Mouse (Mus musculus): ENCODE data around the gene Snapc4. TPM values are rescaled to one million over a fixed set of nuclear protein-coding genes. Genes with fewer than 3 reads are reported as not detected.
"Not testable (repeated sequence)": the region's sequence is repeated elsewhere in the genome, so short reads cannot be mapped to it uniquely, and the experiment has no call there.

Gene Snapc4
- total and polyA plus RNA-seq, 3 experiments, result 15.3 to 47.1 (median 42.7) TPM

DNA sequence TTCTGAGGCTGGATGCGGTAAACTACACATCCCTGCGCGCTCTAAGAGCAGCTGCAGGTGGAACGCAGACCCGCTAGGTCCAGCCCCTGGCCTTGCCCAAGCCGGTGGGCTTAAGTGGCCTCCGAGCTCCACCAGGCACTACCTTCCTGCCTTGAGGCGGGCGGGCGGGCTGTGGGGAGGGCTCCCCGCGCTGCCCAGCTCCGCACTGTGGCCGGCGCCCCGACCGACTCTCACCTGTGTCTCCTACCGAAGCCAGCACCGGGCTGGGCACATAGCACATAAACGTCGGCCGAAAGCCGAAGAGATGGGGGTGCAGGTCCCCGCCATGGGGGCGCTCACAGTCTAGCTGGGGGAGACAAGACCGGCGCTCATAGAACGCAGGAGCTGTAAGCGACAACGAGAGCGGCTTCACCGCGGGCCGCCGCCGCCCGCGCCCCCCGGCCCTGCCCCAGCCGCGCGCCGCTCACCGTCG is 8.3 kb upstream of the Snapc4 start:
- DNase-seq (ENCODE audit: extremely low read depth), result no peak
- dilution Hi-C loops (cut with MboI; ENCODE audit: extremely low pct_ligation_motif_present, extremely low pct_unique_long_range_greater_than_20kb, low sequenced_read_pairs), result no loop called here
- Histone ChIP-seq H3K9ac (ENCODE audit: insufficient read depth, low read depth) (peak overlapping the region; percentile 89), H3K9me3 (replicated peaks; ENCODE audit: low read length) (no peaks in the 10 kb centered on the region), H3K36me3 (replicated peaks in 1 of 2; ENCODE audit: control insufficient read depth in 1 of 2, insufficient read depth in 1 of 2, low read length in 1 of 2) (peaks cover 67 to 77% of the 10 kb centered on the region in 2 experiments), H3K79me2 (replicated peaks; ENCODE audit: control insufficient read depth, extremely low read depth, insufficient read depth, poor library complexity, severe bottlenecking) (peaks cover 26% of the 10 kb centered on the region), H3K27ac (ENCODE audit: insufficient read depth, low read depth) (peak overlapping the region; percentile 13; the same call in 1 of the 2 replicates), H3K4me2 (ENCODE audit: insufficient read depth, low read depth, poor library complexity, severe bottlenecking) (peak overlapping the region; percentile 26), H3K27me3 (replicated peaks) (no peaks in the 10 kb centered on the region), H3K4me3 (replicated peaks in 1 of 3; ENCODE audit: low read depth in 2 of 3, low read length in 2 of 3, poor library complexity in 1 of 3) (peak overlapping the region; percentile 84 to 94 (median 88)), H3K4me1 (ENCODE audit: control insufficient read depth in 1 of 2, insufficient read depth in 2 of 2) (peaks cover 4 to 26% of the 10 kb centered on the region in 2 experiments)
- TF ChIP-seq POLR2AphosphoS2 (IDR thresholded peaks at IDR 0.05; ENCODE audit: low read depth, low read length) (no peak), ETS1 (conservative IDR thresholded peaks at IDR 0.05; ENCODE audit: low read depth, low read length) (no peak), ZNF384 (IDR thresholded peaks at IDR 0.05; ENCODE audit: low read depth, low read length) (no peak), PAX5 (IDR thresholded peaks at IDR 0.05; ENCODE audit: low read length) (no peak), HCFC1 (IDR thresholded peaks at IDR 0.05; ENCODE audit: low read depth, low read length) (no peak), ELF1 (IDR thresholded peaks at IDR 0.05; ENCODE audit: low read depth, low read length) (no peak), MXI1 (IDR thresholded peaks at IDR 0.05; ENCODE audit: low read depth, low read length) (no peak), TCF12 (IDR thresholded peaks at IDR 0.05; ENCODE audit: low read depth, low read length) (no peak), GABPA (IDR thresholded peaks at IDR 0.05; ENCODE audit: insufficient replicate concordance, low read depth, low read length) (no peak), IRF4 (IDR thresholded peaks at IDR 0.05; ENCODE audit: low read depth, low read length) (no peak), RCOR1 (conservative IDR thresholded peaks at IDR 0.05; ENCODE audit: low read depth, low read length) (no peak)
- in situ Hi-C loops (cut with MboI; ENCODE audit: low pct_ligation_motif_present, low pct_unique_long_range_greater_than_20kb, low sequenced_read_pairs), result no loop called here

DNA sequence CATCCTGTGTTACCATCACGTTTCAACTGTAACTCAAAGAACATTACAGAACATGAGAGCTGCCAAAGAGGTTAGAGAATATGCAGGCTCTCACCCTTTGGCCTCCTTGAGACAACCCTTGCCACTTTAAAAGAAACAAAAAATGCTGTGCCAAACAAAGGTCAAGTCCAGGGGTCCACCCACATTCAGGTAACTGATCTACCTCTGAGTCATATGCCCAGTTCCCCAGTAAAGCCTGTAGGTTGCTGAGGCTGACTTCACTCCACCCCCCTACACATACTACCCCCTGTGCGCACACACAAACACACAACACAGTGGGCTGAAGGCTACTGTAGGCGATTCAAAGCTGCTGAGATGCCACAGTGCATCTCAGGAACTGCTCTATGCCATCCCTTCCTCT is 7.3 kb upstream of the Snapc4 start:
- Histone ChIP-seq H3K27ac (ENCODE audit: insufficient read depth, low read depth) (no peak overlapping the region), H3K4me2 (ENCODE audit: insufficient read depth, low read depth, poor library complexity, severe bottlenecking) (peak overlapping the region; percentile 26), H3K9me3 (replicated peaks; ENCODE audit: low read length) (no peaks in the 10 kb centered on the region), H3K79me2 (replicated peaks; ENCODE audit: control insufficient read depth, extremely low read depth, insufficient read depth, poor library complexity, severe bottlenecking) (peaks cover 26% of the 10 kb centered on the region), H3K4me1 (ENCODE audit: control insufficient read depth in 1 of 2, insufficient read depth in 2 of 2) (peaks cover 4 to 26% of the 10 kb centered on the region in 2 experiments), H3K27me3 (replicated peaks) (no peaks in the 10 kb centered on the region), H3K36me3 (replicated peaks in 1 of 2; ENCODE audit: control insufficient read depth in 1 of 2, insufficient read depth in 1 of 2, low read length in 1 of 2) (peaks cover 67 to 77% of the 10 kb centered on the region in 2 experiments), H3K4me3 (replicated peaks in 1 of 3; ENCODE audit: low read depth in 2 of 3, low read length in 2 of 3, poor library complexity in 1 of 3) (no peak overlapping the region), H3K9ac (ENCODE audit: insufficient read depth, low read depth) (peak overlapping the region; percentile 89; the same call in 1 of the 2 replicates)
- dilution Hi-C loops (cut with MboI; ENCODE audit: extremely low pct_ligation_motif_present, extremely low pct_unique_long_range_greater_than_20kb, low sequenced_read_pairs), result no loop called here
- DNase-seq (ENCODE audit: extremely low read depth), result no peak
- in situ Hi-C loops (cut with MboI; ENCODE audit: low pct_ligation_motif_present, low pct_unique_long_range_greater_than_20kb, low sequenced_read_pairs), result no loop called here
- no peak for TF ChIP-seq RCOR1 (conservative IDR thresholded peaks at IDR 0.05; ENCODE audit: low read depth, low read length)

DNA sequence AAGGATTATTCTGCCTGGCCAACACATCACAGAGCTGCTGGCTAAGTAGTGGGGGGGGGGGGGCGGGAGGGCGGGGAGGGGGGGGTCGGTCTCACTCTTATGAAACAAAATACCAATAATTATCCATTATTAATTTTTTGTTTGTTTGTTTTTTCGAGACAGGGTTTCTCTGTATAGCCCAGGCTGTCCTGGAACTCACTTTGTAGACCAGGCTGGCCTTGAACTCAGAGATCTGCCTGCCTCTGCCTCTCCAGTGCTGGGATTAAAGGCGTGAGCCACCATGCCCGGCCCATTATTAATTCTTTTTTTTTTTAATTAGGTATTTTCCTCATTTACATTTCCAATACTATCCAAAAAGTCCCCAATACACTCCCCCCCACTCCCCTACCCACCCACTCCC is 418 bp upstream of the Snapc4 start:
- H3K27ac ChIP-seq (ENCODE audit: insufficient read depth, low read depth); H3K9me3 ChIP-seq (replicated peaks; ENCODE audit: low read length); in situ Hi-C loops (cut with MboI; ENCODE audit: low pct_ligation_motif_present, low pct_unique_long_range_greater_than_20kb, low sequenced_read_pairs); dilution Hi-C loops (cut with MboI; ENCODE audit: extremely low pct_ligation_motif_present, extremely low pct_unique_long_range_greater_than_20kb, low sequenced_read_pairs); DNase-seq (ENCODE audit: extremely low read depth); H3K27me3 ChIP-seq (replicated peaks): not testable (repeated sequence)
- Histone ChIP-seq H3K4me2 (ENCODE audit: insufficient read depth, low read depth, poor library complexity, severe bottlenecking) (peak overlapping the region; percentile 64; the same call in 1 of the 2 replicates), H3K4me1 (ENCODE audit: control insufficient read depth in 1 of 2, insufficient read depth in 2 of 2) (peaks cover 0 to 11% of the 10 kb centered on the region in 2 experiments; a peak in 2 of 4 replicates), H3K9ac (ENCODE audit: insufficient read depth, low read depth) (peak overlapping the region; percentile 61; the same call in 1 of the 2 replicates), H3K79me2 (replicated peaks; ENCODE audit: control insufficient read depth, extremely low read depth, insufficient read depth, poor library complexity, severe bottlenecking) (peaks cover 17% of the 10 kb centered on the region), H3K36me3 (replicated peaks in 1 of 2; ENCODE audit: control insufficient read depth in 1 of 2, insufficient read depth in 1 of 2, low read length in 1 of 2) (peaks cover 62 to 78% of the 10 kb centered on the region in 2 experiments), H3K4me3 (replicated peaks in 1 of 3; ENCODE audit: low read depth in 2 of 3, low read length in 2 of 3, poor library complexity in 1 of 3) (peak overlapping the region; percentile 80 to 94 (median 82))
